Mouse (Mus musculus): Measurements from ENCODE around the gene Camkk2. TPM values are rescaled to one million over a fixed set of nuclear protein-coding genes. Genes with fewer than 3 reads are reported as not detected.

Camkk2 gene
- polyA plus RNA-seq, 1 experiment from 2014 or later, result 29.2 TPM

DNA sequence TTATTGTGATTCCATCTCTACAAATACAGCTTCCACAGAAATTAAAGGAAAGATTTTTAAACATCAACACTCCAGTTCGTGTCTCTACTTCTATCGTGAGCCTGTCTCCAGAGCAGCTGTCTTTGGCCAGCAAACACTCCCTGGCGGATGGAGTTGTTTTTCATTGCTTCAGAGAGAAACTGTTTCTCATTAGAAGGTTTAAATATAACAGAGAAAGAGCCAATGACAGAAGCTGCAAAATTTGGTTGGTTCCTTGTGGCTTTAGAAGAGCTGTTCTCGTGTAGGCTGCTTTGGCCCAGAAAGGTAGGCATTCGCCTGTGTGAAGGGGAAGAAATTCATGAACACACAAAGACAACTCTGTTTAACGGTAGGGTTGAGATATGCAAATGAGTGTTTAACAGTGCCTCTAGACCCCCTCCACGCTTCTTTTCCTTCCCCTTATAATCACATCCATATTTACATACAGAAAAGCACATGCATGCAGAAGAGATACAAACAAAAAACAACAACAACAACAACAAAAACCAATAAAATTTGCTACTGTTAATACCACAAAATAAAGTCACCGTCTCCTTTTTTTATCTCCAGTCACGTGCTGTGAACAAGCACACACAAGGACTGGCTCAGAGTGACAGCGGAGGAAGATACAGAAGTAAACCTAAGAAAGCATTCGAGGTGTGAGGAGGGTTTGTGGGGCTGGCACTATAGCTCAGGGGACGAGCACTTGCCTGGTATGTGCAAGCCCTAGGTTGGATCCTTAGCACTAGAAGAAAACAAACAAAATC is 7.0 kb upstream of the Camkk2 start:
- H3K9me3 ChIP-seq (ENCODE audit: low read length), result no peaks in the 10 kb centered on the region
- H3K27me3 ChIP-seq (replicated peaks; ENCODE audit: insufficient read depth, low read length), result no peaks in the 10 kb centered on the region
- TF ChIP-seq CTCF (IDR thresholded peaks at IDR 0.05), result no peak
- TF ChIP-seq EP300 (IDR thresholded peaks at IDR 0.05), result 0 out of 2 replicates have a peak, but pooled peaks have one; percentile 27
- no peak overlapping the region for H3K4me2 ChIP-seq (replicated peaks; ENCODE audit: low read depth, low read length)
- peaks cover 19% of the 10 kb centered on the region; the same call in 1 of the 2 replicates for H3K36me3 ChIP-seq (ENCODE audit: insufficient read depth, low read length)
- no peaks in the 10 kb centered on the region for H3K4me1 ChIP-seq (ENCODE audit: insufficient read depth, low read depth, low read length)
- no peak overlapping the region for H3K4me3 ChIP-seq (ENCODE audit: low read depth, low read length)
- WGBS, result 48% methylated on average over 12 of the region's 12 CpGs
- peak; percentile 70 for DNase-seq (ENCODE audit: low spot score)
- H3K27ac ChIP-seq (ENCODE audit: low read length), result 0 out of 2 replicates have a peak overlapping the region, but pooled peaks have one; percentile 6
- no peak overlapping the region for H3K9ac ChIP-seq (replicated peaks; ENCODE audit: low read depth)
- ATAC-seq, result peak; percentile 56

DNA sequence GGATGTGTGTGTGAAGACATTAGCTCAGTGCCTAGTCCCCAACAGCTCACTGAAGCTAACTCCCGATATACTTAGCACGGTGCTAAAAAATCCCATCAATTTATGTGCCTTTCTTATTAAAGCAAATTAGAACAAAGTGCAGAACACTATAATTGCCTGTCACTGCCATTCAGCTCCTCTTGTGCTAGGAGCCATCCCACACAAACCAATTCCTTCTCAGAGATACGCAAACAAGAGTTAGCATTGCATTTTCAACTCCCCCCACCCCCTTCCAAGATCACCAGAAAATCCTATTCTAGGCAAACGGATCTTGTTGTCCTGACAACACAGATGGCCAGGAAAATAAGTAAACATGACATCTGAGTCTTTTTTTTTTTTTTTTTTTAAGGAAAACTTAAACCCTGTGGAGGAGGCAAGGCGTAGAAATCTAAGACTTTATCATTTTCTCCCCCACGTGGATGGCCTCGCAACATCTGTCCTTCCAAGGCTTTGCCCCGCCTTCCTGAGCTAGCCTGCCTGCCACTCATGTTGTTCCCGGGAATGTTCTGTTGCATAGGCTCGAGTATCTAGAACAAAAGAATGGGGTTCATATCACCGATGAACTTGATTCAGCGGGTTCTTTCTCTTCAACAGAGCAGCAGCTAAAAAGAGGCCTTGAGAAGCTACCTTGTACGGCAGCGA is 4.7 kb upstream of the Camkk2 start:
- Histone ChIP-seq H3K4me3 (ENCODE audit: low read depth, low read length) (no peak overlapping the region), H3K9me3 (ENCODE audit: low read length) (no peaks in the 10 kb centered on the region), H3K4me1 (ENCODE audit: insufficient read depth, low read depth, low read length) (peaks cover 5% of the 10 kb centered on the region; the same call in 1 of the 2 replicates), H3K4me2 (replicated peaks; ENCODE audit: low read depth, low read length) (no peak overlapping the region), H3K36me3 (ENCODE audit: insufficient read depth, low read length) (peaks cover 14% of the 10 kb centered on the region; the same call in 1 of the 2 replicates), H3K27ac (ENCODE audit: low read length) (no peak overlapping the region), H3K9ac (replicated peaks; ENCODE audit: low read depth) (no peak overlapping the region), H3K27me3 (replicated peaks; ENCODE audit: insufficient read depth, low read length) (no peaks in the 10 kb centered on the region)
- no peak for ATAC-seq
- no peak for DNase-seq (ENCODE audit: low spot score)
- no peak for TF ChIP-seq EP300 (IDR thresholded peaks at IDR 0.05)
- no peak for TF ChIP-seq CTCF (IDR thresholded peaks at IDR 0.05)
- 45% methylated on average over 14 of the region's 14 CpGs for WGBS

DNA sequence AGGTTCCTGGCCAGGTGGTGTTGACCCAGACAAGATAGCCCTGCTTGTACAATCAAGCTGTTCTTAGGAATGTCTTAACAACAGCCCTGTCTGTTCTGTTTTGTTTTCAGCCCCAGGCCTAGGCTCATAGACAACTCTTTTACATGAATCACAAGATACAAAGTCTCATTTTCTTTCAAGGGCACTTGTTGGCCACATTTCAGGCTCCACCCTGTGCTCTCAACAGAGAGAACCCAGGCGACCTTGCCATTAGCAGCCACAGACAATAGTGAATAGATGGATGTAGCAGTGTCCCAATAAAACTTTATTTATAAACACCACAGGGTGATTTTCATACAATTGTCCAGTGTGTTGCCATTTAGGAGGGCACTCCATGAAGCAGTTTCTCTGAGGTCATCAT is 2.9 kb upstream of the Camkk2 start:
- TF ChIP-seq EP300 (IDR thresholded peaks at IDR 0.05), result no peak
- ATAC-seq (no peak), DNase-seq (ENCODE audit: low spot score) (no peak)
- Histone ChIP-seq H3K9ac (replicated peaks; ENCODE audit: low read depth) (no peak overlapping the region), H3K4me2 (replicated peaks; ENCODE audit: low read depth, low read length) (no peak overlapping the region), H3K9me3 (ENCODE audit: low read length) (no peaks in the 10 kb centered on the region), H3K36me3 (ENCODE audit: insufficient read depth, low read length) (peaks cover 7% of the 10 kb centered on the region; the same call in 1 of the 2 replicates), H3K4me1 (ENCODE audit: insufficient read depth, low read depth, low read length) (peaks cover 8% of the 10 kb centered on the region; the same call in 1 of the 2 replicates), H3K27me3 (replicated peaks; ENCODE audit: insufficient read depth, low read length) (no peaks in the 10 kb centered on the region), H3K27ac (ENCODE audit: low read length) (no peak overlapping the region), H3K4me3 (ENCODE audit: low read depth, low read length) (no peak overlapping the region)
- WGBS, result 41% methylated on average over 1 of the region's 1 CpGs

DNA sequence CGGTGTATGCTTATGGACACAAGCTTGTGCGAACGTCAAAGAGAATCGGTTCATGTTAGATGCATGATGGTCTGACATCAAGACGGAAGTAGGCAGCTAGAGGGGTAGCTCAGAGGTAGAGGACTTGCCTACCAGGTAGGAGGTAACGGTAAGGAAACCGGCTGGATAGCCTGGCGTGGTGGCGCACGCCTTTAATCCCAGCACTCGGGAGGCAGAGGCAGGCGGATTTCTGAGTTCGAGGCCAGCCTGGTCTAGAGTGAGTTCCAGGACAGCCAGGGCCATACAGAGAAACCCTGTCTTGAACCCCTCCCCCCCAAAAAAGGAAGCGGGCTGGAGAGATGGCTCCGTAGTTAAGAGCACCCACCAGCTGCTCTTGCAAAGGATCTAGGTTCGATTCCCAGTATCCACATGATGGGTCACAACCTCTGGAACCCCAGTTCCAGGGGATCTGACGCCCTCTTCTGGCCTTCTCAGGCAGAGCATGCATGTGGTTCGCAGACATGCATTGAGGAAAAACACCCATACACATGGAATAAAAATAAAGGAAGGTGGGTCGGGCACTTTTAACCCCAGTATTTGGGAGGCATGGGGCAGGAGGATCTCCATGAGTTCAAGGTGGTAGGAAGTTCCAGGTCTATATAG is 1.7 kb upstream of the Camkk2 start:
- WGBS, result 90% methylated on average over 17 of the region's 19 CpGs
- DNase-seq (ENCODE audit: low spot score), result no peak
- no peak overlapping the region for H3K4me3 ChIP-seq (ENCODE audit: low read depth, low read length)
- no peaks in the 10 kb centered on the region for H3K9me3 ChIP-seq (ENCODE audit: low read length)
- no peak for TF ChIP-seq EP300 (IDR thresholded peaks at IDR 0.05)
- peak; percentile 36 for TF ChIP-seq CTCF (IDR thresholded peaks at IDR 0.05)
- no peak overlapping the region for H3K4me2 ChIP-seq (replicated peaks; ENCODE audit: low read depth, low read length)
- H3K27me3 ChIP-seq (replicated peaks; ENCODE audit: insufficient read depth, low read length), result no peaks in the 10 kb centered on the region
- H3K27ac ChIP-seq (ENCODE audit: low read length), result no peak overlapping the region
- no peaks in the 10 kb centered on the region for H3K36me3 ChIP-seq (ENCODE audit: insufficient read depth, low read length)
- H3K4me1 ChIP-seq (ENCODE audit: insufficient read depth, low read depth, low read length), result peaks cover 8% of the 10 kb centered on the region; the same call in 1 of the 2 replicates
- no peak for ATAC-seq
- H3K9ac ChIP-seq (replicated peaks; ENCODE audit: low read depth), result no peak overlapping the region

DNA sequence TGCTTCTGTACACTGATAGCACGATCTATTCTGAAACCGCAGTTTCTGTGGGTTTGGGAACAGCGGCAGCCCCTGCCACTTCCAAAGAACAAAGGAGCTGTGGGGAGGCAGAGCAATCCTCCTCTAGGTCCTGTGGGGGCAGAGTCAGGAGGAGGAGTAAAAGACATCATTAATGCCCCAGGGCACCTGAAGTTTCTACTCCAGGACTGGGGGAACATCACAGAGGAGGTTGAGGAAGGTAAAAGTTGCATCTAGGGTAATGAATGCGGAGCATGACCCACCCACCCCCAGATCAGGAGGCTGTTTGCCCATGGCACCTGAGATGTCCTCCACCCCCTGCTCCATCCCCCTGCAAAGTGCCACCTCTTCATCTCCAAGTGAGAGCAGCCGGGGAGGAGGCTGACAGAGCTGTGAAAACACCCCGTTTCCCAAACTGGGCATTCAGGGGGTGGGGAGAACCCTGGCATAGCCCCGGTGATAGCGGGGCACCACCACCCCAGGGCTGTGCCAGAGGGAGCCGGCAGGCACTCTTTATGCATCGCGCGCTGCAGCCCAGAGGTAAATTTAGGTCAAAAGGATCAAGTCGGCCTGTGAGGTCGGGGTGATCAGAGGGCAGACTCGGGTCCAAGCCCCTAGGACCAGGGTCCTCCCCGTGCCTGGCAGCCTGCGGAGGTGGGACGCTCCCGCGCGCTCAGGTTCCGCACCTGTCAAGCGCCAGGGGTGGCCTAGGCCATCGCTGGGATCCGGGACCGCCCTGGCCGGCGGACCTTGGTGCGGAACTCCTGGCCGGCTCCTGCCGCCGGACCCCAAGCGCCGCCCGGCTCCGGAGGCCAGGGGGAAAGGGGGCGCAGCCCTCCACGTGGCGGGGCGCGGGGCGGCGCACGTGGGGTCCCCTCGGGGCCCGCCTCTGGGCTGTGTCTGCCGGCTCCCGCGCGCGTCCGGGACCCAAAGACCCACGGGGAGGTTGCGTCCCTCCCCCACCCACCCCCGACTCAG is 680 bp downstream of the Camkk2 start:
- Histone ChIP-seq H3K27me3 (replicated peaks; ENCODE audit: insufficient read depth, low read length) (no peaks in the 10 kb centered on the region), H3K4me2 (replicated peaks; ENCODE audit: low read depth, low read length) (peak overlapping the region; percentile 97), H3K9me3 (ENCODE audit: low read length) (no peaks in the 10 kb centered on the region), H3K36me3 (ENCODE audit: insufficient read depth, low read length) (no peaks in the 10 kb centered on the region), H3K27ac (ENCODE audit: low read length) (peak overlapping the region; percentile 90), H3K4me1 (ENCODE audit: insufficient read depth, low read depth, low read length) (peaks cover 8% of the 10 kb centered on the region; the same call in 1 of the 2 replicates), H3K9ac (replicated peaks; ENCODE audit: low read depth) (peak overlapping the region; percentile 74), H3K4me3 (ENCODE audit: low read depth, low read length) (peak overlapping the region; percentile 84)
- DNase-seq (ENCODE audit: low spot score) (no peak), ATAC-seq (peak; percentile 34)
- no peak for TF ChIP-seq EP300 (IDR thresholded peaks at IDR 0.05)
- 5% methylated on average over 31 of the region's 55 CpGs for WGBS
